Mouse (Mus musculus) olfactory bulb, adult 2 months (tissue): Measurements from ENCODE around the gene Cnpy1. TPM values are rescaled to one million over a fixed set of nuclear protein-coding genes. Genes with fewer than 3 reads are reported as not detected.

ENCODE experiments used
- H3K27ac ChIP-seq: fragments of 200-500 bp; 2 replicates; pipeline ENCODE4 v1.5.1; 2012; ENCODE audit warnings: low read depth, low read length; ENCODE audit not compliant: insufficient read depth
- H3K4me1 ChIP-seq: fragments of 200-500 bp; 2 replicates; pipeline ENCODE4 v1.6.1; 2012; ENCODE audit warnings: low read length; ENCODE audit not compliant: control insufficient read depth, insufficient read depth
- H3K4me3 ChIP-seq: fragments of 200-500 bp; 2 replicates; pipeline ENCODE4 v1.5.1; 2012; ENCODE audit warnings: mild to moderate bottlenecking, low read depth, low read length, moderate library complexity; ENCODE audit not compliant: insufficient read depth
- CTCF ChIP-seq: fragments of 200-500 bp; IDR thresholded peaks from 2 replicates; pipeline ENCODE4 v1.5.1; 2012; ENCODE audit warnings: low read depth, mild to moderate bottlenecking, low read length, moderate library complexity; ENCODE audit not compliant: insufficient read depth
- POLR2A ChIP-seq: fragments of 200-500 bp; IDR thresholded peaks from 2 replicates; pipeline ENCODE4 v1.6.1; 2012; ENCODE audit warnings: mild to moderate bottlenecking, low read depth, low read length, moderate library complexity; ENCODE audit not compliant: insufficient read depth
- whole genome bisulfite sequencing: fragments of 180-500 bp; shearing (Covaris S2); methylation state at CpG from one replicate; pipeline ENCODE4 v1.1.7; 2018; 5-methylcytosine and 5-hydroxymethylcytosine counted together
- polyA plus RNA-seq: library from polyadenylated mRNA; stranded (reverse); fragments of >200 nt; gene quantifications from 2 replicates; pipeline ENCODE4 v1.2.4, GENCODE M21; 2012; ENCODE audit warnings: low replicate concordance; ENCODE audit not compliant: missing spikeins, insufficient read depth, insufficient read length

The Cnpy1 gene
- polyA plus RNA-seq, 1 experiment, result not detected

- peaks cover 10% of the 10 kb centered on the region for H3K4me1 ChIP-seq
- 11% methylated on average over 5 of the region's 5 CpGs for WGBS
- H3K27ac ChIP-seq, result no peak overlapping the region
- TF ChIP-seq POLR2A, result no peak
- TF ChIP-seq CTCF, result no peak
- no peak overlapping the region for H3K4me3 ChIP-seq
Measured at GRCm38 (mm10) chr5:28171667-28172066, 73.9 kb downstream of the Cnpy1 start.

GRCm38 (mm10) chr5:28170892-28171291 is 74.7 kb downstream of the Cnpy1 start:
- Histone ChIP-seq H3K4me3 (no peak overlapping the region), H3K4me1 (peaks cover 18% of the 10 kb centered on the region), H3K27ac (no peak overlapping the region)
- no peak for TF ChIP-seq POLR2A
- TF ChIP-seq CTCF, result no peak
- WGBS, result 6% methylated on average over 19 of the region's 19 CpGs

- TF ChIP-seq CTCF (no peak), POLR2A (no peak)
- peaks cover 15% of the 10 kb centered on the region for H3K4me1 ChIP-seq
- WGBS, result 12% methylated on average over 17 of the region's 17 CpGs
- H3K4me3 ChIP-seq, result no peak overlapping the region
- H3K27ac ChIP-seq, result no peak overlapping the region
Measured at GRCm38 (mm10) chr5:28170081-28170480, 75.5 kb downstream of the Cnpy1 start.

GRCm38 (mm10) chr5:28169166-28169801 is 76.3 kb downstream of the Cnpy1 start:
- Histone ChIP-seq H3K27ac (no peak overlapping the region), H3K4me3 (no peak overlapping the region), H3K4me1 (peaks cover 15% of the 10 kb centered on the region)
- WGBS, result 15% methylated on average over 5 of the region's 5 CpGs
- TF ChIP-seq CTCF (no peak), POLR2A (no peak)

- 3% methylated on average over 36 of the region's 36 CpGs for WGBS
- Histone ChIP-seq H3K4me3 (no peak overlapping the region), H3K27ac (no peak overlapping the region)
Measured at GRCm38 (mm10) chr5:28168253-28169165, 77.1 kb downstream of the Cnpy1 start.

GRCm38 (mm10) chr5:28167611-28168252 is 77.9 kb downstream of the Cnpy1 start:
- no peak overlapping the region for H3K4me3 ChIP-seq
- WGBS, result 4% methylated on average over 29 of the region's 29 CpGs
- H3K4me1 ChIP-seq, result peaks cover 15% of the 10 kb centered on the region
- TF ChIP-seq CTCF, result no peak
- no peak for TF ChIP-seq POLR2A
- H3K27ac ChIP-seq, result no peak overlapping the region

More at GRCm38 (mm10) chr5:28168253-28169165, 77.1 kb downstream of the Cnpy1 start:
- TF ChIP-seq CTCF, result no peak
- peaks cover 15% of the 10 kb centered on the region for H3K4me1 ChIP-seq

GRCm38 (mm10) chr5:28166256-28167231 is 79.1 kb downstream of the Cnpy1 start:
- peak overlapping the region; percentile 32 for H3K4me3 ChIP-seq
- H3K4me1 ChIP-seq, result peaks cover 15% of the 10 kb centered on the region
- under 1% methylated on average over 111 of the region's 111 CpGs for WGBS
- H3K27ac ChIP-seq, result no peak overlapping the region
- TF ChIP-seq POLR2A (no peak), CTCF (no peak)

GRCm38 (mm10) chr5:28165358-28166255 is 80.0 kb downstream of the Cnpy1 start, which contains the start of gene En2:
Gene En2 (plus strand): TSS chr5:28165694.
- H3K4me3 ChIP-seq, result peak within 1 kb of the TSS; percentile 32
- no peak within 1 kb of the TSS for H3K27ac ChIP-seq
- 5% methylated on average over 113 of the region's 113 CpGs for WGBS
- peaks cover 15% of the 10 kb centered on the region for H3K4me1 ChIP-seq
- TF ChIP-seq POLR2A (no peak), CTCF (no peak)
